Comparison of ENCODE assay signal across 19 mouse cellular contexts in genomic region chr6:112582022-112582421, GRCm38 (mm10).
"Had no signal": no experiment of that assay in that cellular context is flagged by ENCODE, and none has a peak within 500 bp of the region (broad histone marks: within the 10 kb centered on the region; RNA-seq: fewer than 3 reads in every experiment).

No protein-coding gene starts in this region.

- DNase-seq: kidney, adult 11 months; kidney, adult 8-10 months; kidney, postnatal 10 days; kidney, postnatal 36 days; layer of hippocampus, postnatal 36 days; liver; liver, embryonic 13.5 days; lung, adult 2 months; lung, postnatal 14 days; lung, postnatal 4 days; right cerebral cortex, postnatal 25 days; spleen, adult 18-20 months; thymus, postnatal 25 days had no signal

- H3K36me3 ChIP-seq: kidney, embryonic 15.5 days; limb, embryonic 10.5 days; limb, embryonic 13.5 days; liver, embryonic 13.5 days; midbrain, embryonic 12.5 days; stomach, embryonic 15.5 days had no signal

- H3K4me3 ChIP-seq: kidney, embryonic 15.5 days; left cerebral cortex, adult 2 months; limb, embryonic 10.5 days; limb, embryonic 13.5 days; liver, embryonic 13.5 days; midbrain, embryonic 12.5 days; stomach, embryonic 15.5 days had no signal

- H3K9me3 ChIP-seq: kidney, embryonic 15.5 days; limb, embryonic 10.5 days; limb, embryonic 13.5 days; liver, embryonic 13.5 days; midbrain, embryonic 12.5 days; stomach, embryonic 15.5 days had no signal

- H3K4me1 ChIP-seq: kidney, embryonic 15.5 days; limb, embryonic 13.5 days; liver, embryonic 13.5 days; midbrain, embryonic 12.5 days; stomach, embryonic 15.5 days had no signal

- H3K27me3 ChIP-seq: kidney, embryonic 15.5 days; limb, embryonic 13.5 days; liver, embryonic 13.5 days; midbrain, embryonic 12.5 days; stomach, embryonic 15.5 days had no signal

- H3K27ac ChIP-seq: kidney, embryonic 15.5 days; left cerebral cortex, adult 2 months; limb, embryonic 10.5 days; limb, embryonic 13.5 days; liver, embryonic 13.5 days; midbrain, embryonic 12.5 days; stomach, embryonic 15.5 days had no signal

- H3K4me2 ChIP-seq: kidney, embryonic 15.5 days; limb, embryonic 13.5 days; liver, embryonic 13.5 days; midbrain, embryonic 12.5 days; stomach, embryonic 15.5 days had no signal

- H3K9ac ChIP-seq: kidney, embryonic 15.5 days; limb, embryonic 13.5 days; liver, embryonic 13.5 days; midbrain, embryonic 12.5 days; stomach, embryonic 15.5 days had no signal
